Mouse (Mus musculus): ENCODE measurements around the gene Zfp385b. TPM values are rescaled to one million over a fixed set of nuclear protein-coding genes. Genes with fewer than 3 reads are reported as not detected.

The Zfp385b gene
- total and polyA plus RNA-seq, 3 experiments: not detected

DNA sequence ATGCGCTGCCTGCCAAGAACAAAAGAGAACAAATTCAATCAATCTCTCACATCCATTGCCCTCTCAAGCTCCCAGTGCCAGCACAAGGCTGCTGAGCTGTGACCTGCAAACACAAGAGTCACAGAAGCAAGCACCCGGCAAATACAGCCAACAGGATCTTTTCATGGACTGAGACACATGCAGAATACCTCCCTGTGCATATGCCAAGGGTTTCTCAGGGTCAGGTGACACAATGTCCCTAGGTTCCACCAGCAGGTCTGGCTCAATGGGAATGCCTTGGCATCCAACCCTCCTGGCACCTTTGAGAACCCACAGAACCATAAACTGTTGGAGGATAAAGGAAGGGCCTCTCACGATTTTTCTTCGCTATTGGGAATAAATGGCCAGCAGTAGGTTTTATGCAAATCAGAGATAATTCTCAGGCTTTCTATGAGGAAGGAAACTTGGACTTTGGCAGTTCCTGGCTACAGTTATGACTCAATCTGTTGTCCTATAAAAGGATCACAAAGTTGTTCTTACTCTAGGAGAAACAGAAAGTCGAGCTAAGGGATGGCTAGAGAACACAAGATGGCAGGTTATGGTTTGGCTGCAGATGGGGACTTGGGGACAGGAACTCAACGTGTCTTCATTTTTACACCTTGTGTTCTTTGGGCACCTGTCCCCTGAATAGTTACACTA, 315.6 kb downstream of the Zfp385b start:
- no peaks in the 10 kb centered on the region for H3K4me1 ChIP-seq (ENCODE audit: control insufficient read depth in 1 of 2, insufficient read depth in 2 of 2)
- H3K4me2 ChIP-seq (ENCODE audit: insufficient read depth, low read depth, poor library complexity, severe bottlenecking): no peak overlapping the region
- in situ Hi-C loops (cut with MboI; ENCODE audit: low pct_ligation_motif_present, low pct_unique_long_range_greater_than_20kb, low sequenced_read_pairs) (no loop called here), dilution Hi-C loops (cut with MboI; ENCODE audit: extremely low pct_ligation_motif_present, extremely low pct_unique_long_range_greater_than_20kb, low sequenced_read_pairs) (no loop called here)
- no peak for TF ChIP-seq MAZ (IDR thresholded peaks at IDR 0.05; ENCODE audit: low read depth, low read length)
- H3K27me3 ChIP-seq (replicated peaks): no peaks in the 10 kb centered on the region
- H3K4me3 ChIP-seq (replicated peaks in 1 of 3; ENCODE audit: low read depth in 2 of 3, low read length in 2 of 3, poor library complexity in 1 of 3): no peak overlapping the region
- H3K9ac ChIP-seq (ENCODE audit: insufficient read depth, low read depth): no peak overlapping the region
- H3K79me2 ChIP-seq (replicated peaks; ENCODE audit: control insufficient read depth, extremely low read depth, insufficient read depth, poor library complexity, severe bottlenecking): no peaks in the 10 kb centered on the region
- H3K36me3 ChIP-seq (replicated peaks in 1 of 2; ENCODE audit: control insufficient read depth in 1 of 2, insufficient read depth in 1 of 2, low read length in 1 of 2): no peaks in the 10 kb centered on the region
- H3K27ac ChIP-seq (ENCODE audit: insufficient read depth, low read depth): no peak overlapping the region
- peaks cover 69% of the 10 kb centered on the region for H3K9me3 ChIP-seq (replicated peaks; ENCODE audit: low read length)
- DNase-seq (ENCODE audit: extremely low read depth): no peak

DNA sequence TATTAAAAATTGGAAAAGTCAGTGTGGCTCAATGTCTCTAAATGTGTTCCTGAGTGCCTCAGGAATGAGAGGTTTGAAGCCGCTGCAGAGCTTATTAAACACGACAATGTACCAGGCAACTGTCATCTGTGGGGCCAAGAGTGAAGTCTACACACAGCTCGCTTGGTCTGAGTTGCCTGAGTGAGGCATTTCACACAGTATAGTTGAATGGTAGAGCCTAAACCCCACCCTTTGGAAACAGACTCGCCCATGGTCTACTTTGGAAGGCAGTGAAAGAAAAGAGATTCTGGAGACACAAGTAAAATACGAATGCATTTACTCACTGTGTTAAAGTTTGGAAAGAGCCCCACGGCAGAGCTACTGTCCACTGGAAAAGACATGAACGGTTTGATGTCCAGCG, 316.2 kb downstream of the Zfp385b start:
- H3K4me2 ChIP-seq (ENCODE audit: insufficient read depth, low read depth, poor library complexity, severe bottlenecking): no peak overlapping the region
- dilution Hi-C loops (cut with MboI; ENCODE audit: extremely low pct_ligation_motif_present, extremely low pct_unique_long_range_greater_than_20kb, low sequenced_read_pairs): no loop called here
- peaks cover 67% of the 10 kb centered on the region for H3K9me3 ChIP-seq (replicated peaks; ENCODE audit: low read length)
- no peak overlapping the region for H3K27ac ChIP-seq (ENCODE audit: insufficient read depth, low read depth)
- no peaks in the 10 kb centered on the region for H3K4me1 ChIP-seq (ENCODE audit: control insufficient read depth in 1 of 2, insufficient read depth in 2 of 2)
- no peaks in the 10 kb centered on the region for H3K36me3 ChIP-seq (replicated peaks in 1 of 2; ENCODE audit: control insufficient read depth in 1 of 2, insufficient read depth in 1 of 2, low read length in 1 of 2)
- no peak overlapping the region for H3K9ac ChIP-seq (ENCODE audit: insufficient read depth, low read depth)
- no peaks in the 10 kb centered on the region for H3K79me2 ChIP-seq (replicated peaks; ENCODE audit: control insufficient read depth, extremely low read depth, insufficient read depth, poor library complexity, severe bottlenecking)
- H3K27me3 ChIP-seq (replicated peaks): no peaks in the 10 kb centered on the region
- in situ Hi-C loops (cut with MboI; ENCODE audit: low pct_ligation_motif_present, low pct_unique_long_range_greater_than_20kb, low sequenced_read_pairs): no loop called here
- TF ChIP-seq MXI1 (IDR thresholded peaks at IDR 0.05; ENCODE audit: low read depth, low read length) (no peak), IRF4 (IDR thresholded peaks at IDR 0.05; ENCODE audit: low read depth, low read length) (no peak), TCF12 (IDR thresholded peaks at IDR 0.05; ENCODE audit: low read depth, low read length) (no peak)
- no peak overlapping the region for H3K4me3 ChIP-seq (replicated peaks in 1 of 3; ENCODE audit: low read depth in 2 of 3, low read length in 2 of 3, poor library complexity in 1 of 3)
- DNase-seq (ENCODE audit: extremely low read depth): no peak

DNA sequence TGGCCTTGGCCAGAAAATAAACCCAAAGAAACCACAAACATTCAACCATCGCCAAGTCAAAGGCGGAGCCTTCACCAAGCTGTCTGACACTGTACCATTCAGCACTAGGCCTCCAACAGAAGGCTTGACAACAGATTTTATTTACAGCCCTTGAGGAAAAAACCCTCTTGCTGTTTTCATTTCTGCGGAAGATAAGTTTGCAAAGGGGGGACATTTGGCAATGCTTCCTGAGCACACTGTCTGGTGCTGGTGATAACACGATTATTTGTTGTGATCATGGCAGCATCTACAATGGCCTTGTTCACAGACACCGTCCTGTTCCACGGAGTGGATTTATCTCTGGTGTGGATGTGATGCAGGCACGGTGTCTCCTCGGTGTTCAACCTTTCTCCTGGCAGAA, 317.0 kb downstream of the Zfp385b start:
- TF ChIP-seq NRF1 (IDR thresholded peaks at IDR 0.05; ENCODE audit: low read depth, low read length): no peak
- no peak for TF ChIP-seq JUND (conservative IDR thresholded peaks at IDR 0.05; ENCODE audit: low read depth, low read length)
- Histone ChIP-seq H3K36me3 (replicated peaks in 1 of 2; ENCODE audit: control insufficient read depth in 1 of 2, insufficient read depth in 1 of 2, low read length in 1 of 2) (no peaks in the 10 kb centered on the region), H3K4me1 (ENCODE audit: control insufficient read depth in 1 of 2, insufficient read depth in 2 of 2) (no peaks in the 10 kb centered on the region), H3K79me2 (replicated peaks; ENCODE audit: control insufficient read depth, extremely low read depth, insufficient read depth, poor library complexity, severe bottlenecking) (no peaks in the 10 kb centered on the region), H3K9me3 (replicated peaks; ENCODE audit: low read length) (peaks cover 67% of the 10 kb centered on the region), H3K4me2 (ENCODE audit: insufficient read depth, low read depth, poor library complexity, severe bottlenecking) (no peak overlapping the region), H3K9ac (ENCODE audit: insufficient read depth, low read depth) (no peak overlapping the region), H3K4me3 (replicated peaks in 1 of 3; ENCODE audit: low read depth in 2 of 3, low read length in 2 of 3, poor library complexity in 1 of 3) (no peak overlapping the region), H3K27me3 (replicated peaks) (no peaks in the 10 kb centered on the region), H3K27ac (ENCODE audit: insufficient read depth, low read depth) (no peak overlapping the region)
- dilution Hi-C loops (cut with MboI; ENCODE audit: extremely low pct_ligation_motif_present, extremely low pct_unique_long_range_greater_than_20kb, low sequenced_read_pairs) (no loop called here), in situ Hi-C loops (cut with MboI; ENCODE audit: low pct_ligation_motif_present, low pct_unique_long_range_greater_than_20kb, low sequenced_read_pairs) (no loop called here)
- no peak for DNase-seq (ENCODE audit: extremely low read depth)

GRCm38 (mm10) chr2:77500480-77500879, 319.0 kb downstream of the Zfp385b start:
- H3K27ac ChIP-seq (ENCODE audit: insufficient read depth, low read depth): no peak overlapping the region
- H3K4me3 ChIP-seq (replicated peaks in 1 of 3; ENCODE audit: low read depth in 2 of 3, low read length in 2 of 3, poor library complexity in 1 of 3): no peak overlapping the region
- H3K36me3 ChIP-seq (replicated peaks in 1 of 2; ENCODE audit: control insufficient read depth in 1 of 2, insufficient read depth in 1 of 2, low read length in 1 of 2): no peaks in the 10 kb centered on the region
- TF ChIP-seq ZMIZ1 (IDR thresholded peaks at IDR 0.05; ENCODE audit: low read depth, low read length) (no peak), PAX5 (IDR thresholded peaks at IDR 0.05; ENCODE audit: low read length) (no peak), GABPA (IDR thresholded peaks at IDR 0.05; ENCODE audit: insufficient replicate concordance, low read depth, low read length) (no peak), CHD2 (IDR thresholded peaks at IDR 0.05; ENCODE audit: low read length) (no peak), MAFK (IDR thresholded peaks at IDR 0.05; ENCODE audit: insufficient replicate concordance, low read length) (no peak), JUN (IDR thresholded peaks at IDR 0.05; ENCODE audit: insufficient read depth, low read depth, low read length) (no peak)
- no peak overlapping the region for H3K9ac ChIP-seq (ENCODE audit: insufficient read depth, low read depth)
- dilution Hi-C loops (cut with MboI; ENCODE audit: extremely low pct_ligation_motif_present, extremely low pct_unique_long_range_greater_than_20kb, low sequenced_read_pairs): no loop called here
- no peaks in the 10 kb centered on the region for H3K79me2 ChIP-seq (replicated peaks; ENCODE audit: control insufficient read depth, extremely low read depth, insufficient read depth, poor library complexity, severe bottlenecking)
- H3K9me3 ChIP-seq (replicated peaks; ENCODE audit: low read length): peaks cover 70% of the 10 kb centered on the region
- no peak for DNase-seq (ENCODE audit: extremely low read depth)
- no peaks in the 10 kb centered on the region for H3K4me1 ChIP-seq (ENCODE audit: control insufficient read depth in 1 of 2, insufficient read depth in 2 of 2)
- H3K4me2 ChIP-seq (ENCODE audit: insufficient read depth, low read depth, poor library complexity, severe bottlenecking): no peak overlapping the region
- in situ Hi-C loops (cut with MboI; ENCODE audit: low pct_ligation_motif_present, low pct_unique_long_range_greater_than_20kb, low sequenced_read_pairs): no loop called here
- no peaks in the 10 kb centered on the region for H3K27me3 ChIP-seq (replicated peaks)

Data from CH12.LX (cell line).